Mouse (Mus musculus): Measurements from ENCODE around the gene Fignl1. TPM values are rescaled to one million over a fixed set of nuclear protein-coding genes. Genes with fewer than 3 reads are reported as not detected.

The Fignl1 gene
- polyA plus RNA-seq, 1 experiment from 2014 or later: 76.7 TPM

DNA sequence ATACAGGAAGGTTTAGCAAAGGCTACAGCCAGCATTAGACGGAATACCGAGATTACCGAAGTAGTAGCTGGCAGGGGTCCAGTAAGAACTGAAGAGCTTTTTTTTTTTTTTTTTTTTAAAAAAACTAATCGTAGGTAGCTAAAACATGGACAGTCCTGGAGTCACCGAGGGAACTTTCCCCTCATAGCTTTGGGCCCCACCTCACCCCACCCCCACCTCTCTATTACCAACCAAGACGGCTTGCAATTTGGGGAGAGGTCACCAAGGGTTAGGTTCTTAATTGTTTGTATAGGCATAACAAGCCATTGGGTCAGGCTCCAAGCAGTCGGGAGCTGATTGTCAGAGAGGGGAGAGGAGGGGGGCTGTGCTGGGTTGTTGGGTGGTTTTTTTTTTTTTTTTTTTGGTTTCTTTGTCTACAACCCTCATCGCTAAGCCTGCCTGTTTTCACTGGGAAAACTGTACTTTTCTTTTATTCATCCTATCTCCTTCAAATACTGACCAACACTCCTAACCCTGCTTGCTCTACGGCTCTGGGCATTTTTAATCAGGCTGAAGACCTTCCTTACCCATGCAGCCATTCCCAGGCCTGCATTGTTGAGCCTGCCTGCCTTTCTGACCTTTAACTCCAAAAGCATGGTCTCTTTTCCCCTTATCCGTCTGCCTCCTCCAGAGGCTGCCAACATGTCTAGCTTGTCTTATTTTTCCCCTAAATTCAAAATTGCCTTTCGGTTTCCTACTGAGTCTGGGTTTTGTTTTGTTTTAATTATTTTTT lies 828 bp upstream of the Fignl1 start:
- Histone ChIP-seq H3K9ac (peak overlapping the region; percentile 82), H3K4me1 (replicated peaks) (peaks cover 19% of the 10 kb centered on the region), H3K9me3 (replicated peaks) (no peaks in the 10 kb centered on the region), H3K36me3 (peaks cover 13% of the 10 kb centered on the region), H3K4me3 (peak overlapping the region; percentile 61), H3K4me2 (peak overlapping the region; percentile 77), H3K27me3 (replicated peaks) (no peaks in the 10 kb centered on the region), H3K27ac (ENCODE audit: poor library complexity, severe bottlenecking) (peak overlapping the region; percentile 100)
- WGBS: 6% methylated on average over 11 of the region's 11 CpGs
- peak; percentile 18 for ATAC-seq (ENCODE audit: insufficient number of reproducible peaks, low FRiP score)

DNA sequence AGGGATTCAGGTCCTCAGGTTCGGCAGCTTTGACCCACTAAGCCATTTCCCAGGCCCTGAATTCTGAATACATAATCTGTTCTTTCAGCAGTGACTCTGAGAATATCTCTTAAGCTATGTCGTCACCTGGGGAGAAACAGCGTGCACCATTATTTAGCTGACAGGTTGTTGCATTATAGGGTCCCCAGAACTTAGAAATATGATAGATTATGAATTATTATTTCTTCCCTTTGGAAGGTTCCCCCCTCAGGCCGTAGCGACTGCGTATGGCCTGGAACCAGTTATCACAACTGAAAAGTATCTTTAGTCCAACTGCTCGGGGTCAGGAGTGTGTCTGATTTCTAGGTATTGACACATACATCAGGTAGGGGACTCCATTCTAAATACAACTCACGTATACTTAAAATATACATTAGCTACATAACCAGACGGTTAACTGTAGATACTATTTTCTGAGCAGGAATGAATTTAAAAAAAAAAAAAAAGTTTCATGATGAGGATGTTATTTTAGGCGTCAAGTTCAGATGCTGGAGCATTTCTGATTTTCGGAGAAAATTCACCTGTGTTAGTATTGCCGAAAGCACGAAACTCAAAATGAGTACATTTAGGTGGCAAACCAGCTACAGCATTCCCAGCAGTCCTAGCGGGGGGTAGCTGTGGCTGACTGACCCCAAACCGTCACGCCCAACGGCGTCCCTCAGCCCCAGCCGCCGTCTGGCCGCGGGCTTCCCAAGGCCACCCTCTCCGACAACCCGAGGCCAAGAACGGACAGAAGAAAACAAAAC lies 535 bp downstream of the Fignl1 start:
- Histone ChIP-seq H3K4me2 (peak overlapping the region; percentile 77), H3K9me3 (replicated peaks) (no peaks in the 10 kb centered on the region), H3K27ac (ENCODE audit: poor library complexity, severe bottlenecking) (peak overlapping the region; percentile 100), H3K4me3 (peak overlapping the region; percentile 61), H3K9ac (peak overlapping the region; percentile 82), H3K36me3 (peaks cover 25% of the 10 kb centered on the region), H3K4me1 (replicated peaks) (peaks cover 19% of the 10 kb centered on the region), H3K27me3 (replicated peaks) (no peaks in the 10 kb centered on the region)
- ATAC-seq (ENCODE audit: insufficient number of reproducible peaks, low FRiP score): peak; percentile 75
- WGBS: 7% methylated on average over 25 of the region's 25 CpGs

DNA sequence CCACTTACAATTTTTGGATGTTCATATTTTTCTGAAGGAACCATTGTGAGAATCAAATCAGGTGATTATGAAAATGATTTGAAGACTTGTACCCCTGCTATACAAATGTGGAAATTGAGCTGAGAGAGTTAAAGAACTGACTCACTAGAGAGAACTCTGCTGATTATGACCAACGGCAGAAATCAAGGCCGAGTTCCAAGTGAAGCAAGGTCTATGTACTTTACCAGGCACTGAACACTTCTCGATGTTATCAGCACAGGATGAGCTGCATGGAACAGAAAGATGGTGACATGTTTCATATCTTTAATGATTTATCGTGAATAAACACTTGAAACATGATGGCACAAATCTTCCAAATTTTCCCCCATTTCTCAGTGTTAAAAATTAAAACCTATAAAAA lies 2.8 kb downstream of the Fignl1 start:
- no peaks in the 10 kb centered on the region for H3K9me3 ChIP-seq (replicated peaks)
- peaks cover 27% of the 10 kb centered on the region for H3K4me1 ChIP-seq (replicated peaks)
- H3K27ac ChIP-seq (ENCODE audit: poor library complexity, severe bottlenecking): no peak overlapping the region
- H3K4me3 ChIP-seq: no peak overlapping the region
- H3K27me3 ChIP-seq (replicated peaks): no peaks in the 10 kb centered on the region
- H3K36me3 ChIP-seq: peaks cover 45% of the 10 kb centered on the region
- H3K4me2 ChIP-seq: no peak overlapping the region
- H3K9ac ChIP-seq: no peak overlapping the region
- ATAC-seq (ENCODE audit: insufficient number of reproducible peaks, low FRiP score): no peak
- WGBS: 77% methylated on average over 4 of the region's 4 CpGs

DNA sequence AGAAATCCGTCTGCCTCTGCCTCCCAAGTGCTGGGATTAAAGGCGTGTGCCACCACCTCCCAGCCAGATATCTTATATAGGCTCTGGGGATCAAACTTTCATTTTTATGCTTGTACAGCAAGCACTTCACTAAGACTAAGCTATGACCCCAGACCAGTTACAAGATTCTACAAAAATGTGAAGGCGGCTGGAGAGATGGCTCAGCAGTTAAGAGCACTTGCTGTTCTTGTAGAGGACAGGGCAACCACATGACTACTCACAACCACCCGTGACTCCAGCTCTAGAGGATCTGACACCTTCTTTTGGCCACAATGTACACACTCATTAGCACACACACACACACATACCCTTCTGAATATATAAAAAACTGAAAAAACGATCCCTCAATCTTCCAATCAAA lies 4.3 kb downstream of the Fignl1 start:
- Histone ChIP-seq H3K9ac (no peak overlapping the region), H3K27ac (ENCODE audit: poor library complexity, severe bottlenecking) (no peak overlapping the region), H3K36me3 (peaks cover 52% of the 10 kb centered on the region), H3K9me3 (replicated peaks) (no peaks in the 10 kb centered on the region), H3K4me1 (replicated peaks) (peaks cover 20% of the 10 kb centered on the region), H3K27me3 (replicated peaks) (no peaks in the 10 kb centered on the region), H3K4me2 (no peak overlapping the region), H3K4me3 (no peak overlapping the region)
- ATAC-seq (ENCODE audit: insufficient number of reproducible peaks, low FRiP score): no peak
- 84% methylated on average over 5 of the region's 5 CpGs for WGBS

DNA sequence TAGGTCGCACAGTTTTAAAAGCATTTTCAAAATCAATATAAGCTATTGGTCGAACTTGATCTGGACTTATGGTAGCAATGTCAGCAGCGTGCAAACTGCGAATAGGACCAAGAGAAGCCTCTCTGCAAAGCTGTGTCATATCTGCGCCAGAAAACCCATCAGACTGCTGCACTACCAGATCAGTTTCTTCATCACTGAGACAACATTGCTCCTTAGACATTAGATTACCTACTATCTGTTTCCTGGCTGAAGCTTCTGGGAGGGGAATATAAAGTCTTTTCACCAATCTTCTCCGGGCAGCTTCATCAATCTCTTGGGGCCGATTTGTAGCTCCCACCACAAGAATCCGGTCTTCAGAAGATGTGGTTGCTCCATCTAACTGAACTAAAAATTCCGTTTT lies 7.7 kb downstream of the Fignl1 start:
- Histone ChIP-seq H3K9ac (no peak overlapping the region), H3K9me3 (replicated peaks) (no peaks in the 10 kb centered on the region), H3K4me3 (no peak overlapping the region), H3K4me1 (replicated peaks) (peaks cover 16% of the 10 kb centered on the region), H3K27me3 (replicated peaks) (no peaks in the 10 kb centered on the region), H3K4me2 (no peak overlapping the region), H3K36me3 (peaks cover 76% of the 10 kb centered on the region), H3K27ac (ENCODE audit: poor library complexity, severe bottlenecking) (no peak overlapping the region)
- 85% methylated on average over 9 of the region's 9 CpGs for WGBS
- no peak for ATAC-seq (ENCODE audit: insufficient number of reproducible peaks, low FRiP score)

DNA sequence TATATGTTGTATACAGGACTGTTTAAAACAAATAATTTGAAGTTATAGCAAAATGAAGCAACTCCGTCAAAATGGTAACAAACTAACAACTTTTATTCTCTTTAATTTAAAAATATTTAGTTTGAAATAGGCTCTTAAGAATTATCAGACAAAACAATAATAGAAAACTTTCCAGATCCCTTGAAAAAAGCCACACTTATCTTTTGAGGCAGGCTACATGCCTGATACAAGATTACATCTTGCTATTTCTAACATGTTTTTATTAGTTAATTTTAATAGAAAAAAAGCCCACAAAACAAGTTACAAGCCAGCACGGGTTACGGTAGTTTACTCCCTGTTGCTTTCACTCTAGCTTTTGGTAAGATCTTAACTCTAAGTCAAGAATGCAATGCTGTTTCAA lies 8.5 kb downstream of the Fignl1 start:
- no peaks in the 10 kb centered on the region for H3K9me3 ChIP-seq (replicated peaks)
- WGBS: 94% methylated on average over 3 of the region's 3 CpGs
- H3K27ac ChIP-seq (ENCODE audit: poor library complexity, severe bottlenecking): no peak overlapping the region
- no peak for ATAC-seq (ENCODE audit: insufficient number of reproducible peaks, low FRiP score)
- H3K9ac ChIP-seq: no peak overlapping the region
- H3K4me2 ChIP-seq: no peak overlapping the region
- no peaks in the 10 kb centered on the region for H3K27me3 ChIP-seq (replicated peaks)
- H3K36me3 ChIP-seq: peaks cover 73% of the 10 kb centered on the region
- H3K4me3 ChIP-seq: no peak overlapping the region
- peaks cover 16% of the 10 kb centered on the region for H3K4me1 ChIP-seq (replicated peaks)

DNA sequence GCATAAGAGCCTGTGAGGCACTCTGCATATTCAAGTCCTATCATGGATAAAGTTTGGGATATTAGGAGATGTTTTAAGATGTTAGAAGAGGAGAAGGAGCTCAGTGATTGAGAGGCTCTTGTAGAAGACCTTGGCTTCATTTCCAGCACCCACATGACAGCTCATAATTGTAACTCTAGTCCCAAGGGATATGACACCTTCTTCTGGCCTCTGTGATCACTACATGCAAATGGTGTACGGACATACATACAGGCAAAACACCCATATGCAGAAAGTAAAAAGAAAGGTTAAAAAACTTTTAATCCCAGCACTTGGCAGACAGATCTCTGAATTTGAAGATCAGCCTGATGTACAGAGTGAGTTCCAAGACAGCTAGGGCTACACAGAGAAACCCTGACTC lies 10.1 kb downstream of the Fignl1 start:
- WGBS: 95% methylated on average over 1 of the region's 1 CpGs
- peaks cover 16% of the 10 kb centered on the region for H3K4me1 ChIP-seq (replicated peaks)
- H3K36me3 ChIP-seq: peaks cover 59% of the 10 kb centered on the region
- no peak overlapping the region for H3K27ac ChIP-seq (ENCODE audit: poor library complexity, severe bottlenecking)
- H3K4me2 ChIP-seq: no peak overlapping the region
- no peak for ATAC-seq (ENCODE audit: insufficient number of reproducible peaks, low FRiP score)
- H3K9ac ChIP-seq: no peak overlapping the region
- H3K27me3 ChIP-seq (replicated peaks): no peaks in the 10 kb centered on the region
- H3K4me3 ChIP-seq: no peak overlapping the region
- no peaks in the 10 kb centered on the region for H3K9me3 ChIP-seq (replicated peaks)

DNA sequence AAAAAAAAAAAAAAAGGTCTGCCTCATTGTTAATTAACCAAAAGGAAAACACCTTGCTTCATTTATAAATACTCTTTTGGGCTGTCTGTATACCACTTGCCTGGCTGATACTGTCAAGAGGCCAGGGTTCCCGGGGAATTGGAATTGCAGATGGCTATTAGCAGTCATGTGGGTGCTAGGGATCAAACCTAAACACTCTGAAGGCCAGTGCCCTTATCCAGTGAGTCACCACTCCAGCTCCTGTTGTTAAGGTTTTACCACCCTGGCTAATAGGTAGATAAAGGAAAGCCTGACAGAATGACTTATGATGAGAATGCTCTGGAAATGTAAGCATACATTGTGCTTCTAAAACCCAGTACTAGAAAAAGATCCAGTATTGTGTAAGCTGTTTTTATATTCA lies 14.1 kb downstream of the Fignl1 start:
- Histone ChIP-seq H3K27ac (ENCODE audit: poor library complexity, severe bottlenecking) (no peak overlapping the region), H3K4me1 (replicated peaks) (no peaks in the 10 kb centered on the region), H3K4me2 (no peak overlapping the region), H3K9ac (no peak overlapping the region), H3K27me3 (replicated peaks) (no peaks in the 10 kb centered on the region), H3K4me3 (no peak overlapping the region), H3K9me3 (replicated peaks) (no peaks in the 10 kb centered on the region), H3K36me3 (peaks cover 30% of the 10 kb centered on the region)
- no peak for ATAC-seq (ENCODE audit: insufficient number of reproducible peaks, low FRiP score)
- 74% methylated on average over 1 of the region's 1 CpGs for WGBS

DNA sequence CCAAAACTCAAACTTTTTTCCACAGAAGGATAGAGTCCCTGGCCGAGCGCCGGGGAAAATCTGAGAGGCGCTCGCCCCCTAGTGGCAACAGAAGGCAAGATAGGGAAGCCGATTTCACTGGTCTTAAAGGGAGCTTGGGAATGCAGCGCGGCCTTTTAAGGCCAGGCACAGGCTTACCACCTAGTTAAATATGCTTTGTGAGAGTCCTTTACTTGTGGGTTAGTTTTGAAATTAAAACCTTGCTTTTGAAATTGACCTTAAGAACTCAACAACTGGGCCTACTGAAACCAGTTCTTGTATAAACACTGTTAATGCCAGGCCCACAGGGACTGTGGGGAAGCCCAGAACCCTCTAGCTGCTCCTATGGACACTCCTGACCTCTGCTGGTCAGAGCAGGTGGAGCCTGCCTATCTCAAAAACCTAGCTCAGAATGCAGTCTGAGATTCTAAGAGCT lies 20.2 kb downstream of the Fignl1 start:
- ATAC-seq (ENCODE audit: insufficient number of reproducible peaks, low FRiP score): peak; percentile 90
- Histone ChIP-seq H3K27ac (ENCODE audit: poor library complexity, severe bottlenecking) (no peak overlapping the region), H3K4me2 (peak overlapping the region; percentile 51), H3K9ac (no peak overlapping the region), H3K4me3 (peak overlapping the region; percentile 8; the same call in 1 of the 2 replicates), H3K36me3 (no peaks in the 10 kb centered on the region), H3K4me1 (replicated peaks) (no peaks in the 10 kb centered on the region), H3K9me3 (replicated peaks) (no peaks in the 10 kb centered on the region), H3K27me3 (replicated peaks) (no peaks in the 10 kb centered on the region)
- under 1% methylated on average over 8 of the region's 8 CpGs for WGBS

DNA sequence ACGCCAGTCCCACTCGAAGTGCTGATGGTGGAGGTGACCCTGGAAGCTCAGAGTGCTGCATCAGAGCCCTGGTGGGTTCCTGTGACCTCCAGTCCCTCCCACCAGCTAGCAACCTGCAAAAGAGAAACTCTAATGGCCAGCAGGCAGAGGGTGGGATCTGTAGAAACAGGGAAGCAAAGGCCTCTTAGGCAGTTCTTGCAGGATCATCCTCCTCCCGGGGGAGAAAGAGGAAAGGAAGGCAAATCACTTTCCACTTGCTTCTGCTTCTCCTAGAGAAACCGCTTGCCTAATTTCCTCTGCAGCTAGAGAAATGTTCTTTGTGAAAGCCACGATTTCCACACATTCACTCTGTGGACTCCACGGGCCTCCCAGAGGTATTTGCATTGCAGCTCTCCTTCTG lies 23.3 kb downstream of the Fignl1 start:
- Histone ChIP-seq H3K27ac (ENCODE audit: poor library complexity, severe bottlenecking) (no peak overlapping the region), H3K4me1 (replicated peaks) (no peaks in the 10 kb centered on the region), H3K4me2 (no peak overlapping the region), H3K9me3 (replicated peaks) (no peaks in the 10 kb centered on the region), H3K36me3 (no peaks in the 10 kb centered on the region), H3K27me3 (replicated peaks) (no peaks in the 10 kb centered on the region), H3K4me3 (no peak overlapping the region), H3K9ac (no peak overlapping the region)
- WGBS: 51% methylated on average over 6 of the region's 6 CpGs
- ATAC-seq (ENCODE audit: insufficient number of reproducible peaks, low FRiP score): no peak

DNA sequence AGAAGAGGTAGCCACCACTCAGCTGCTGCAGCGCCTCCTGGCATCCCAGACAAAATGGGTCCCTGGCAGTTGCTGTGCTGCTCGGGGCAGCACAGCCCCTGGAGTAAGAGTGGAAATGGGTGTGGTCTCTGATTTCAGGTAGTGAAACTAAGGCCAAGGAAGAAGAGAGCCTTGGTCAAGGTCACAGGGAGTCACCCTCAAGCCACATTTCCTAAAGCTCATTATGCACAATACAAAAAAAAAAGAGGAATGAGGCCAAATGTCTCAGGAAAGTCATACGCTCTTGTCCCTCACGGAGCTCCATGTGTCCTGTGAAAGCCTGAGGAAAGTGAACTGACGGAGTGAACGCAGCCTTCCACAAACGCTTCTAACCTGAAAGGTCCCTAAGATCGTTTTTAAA lies 27.0 kb downstream of the Fignl1 start:
- Histone ChIP-seq H3K9me3 (replicated peaks) (no peaks in the 10 kb centered on the region), H3K4me1 (replicated peaks) (no peaks in the 10 kb centered on the region), H3K27ac (ENCODE audit: poor library complexity, severe bottlenecking) (no peak overlapping the region), H3K4me3 (no peak overlapping the region), H3K36me3 (no peaks in the 10 kb centered on the region), H3K9ac (no peak overlapping the region), H3K4me2 (no peak overlapping the region), H3K27me3 (replicated peaks) (no peaks in the 10 kb centered on the region)
- no peak for ATAC-seq (ENCODE audit: insufficient number of reproducible peaks, low FRiP score)
- WGBS: 82% methylated on average over 8 of the region's 8 CpGs
